Mouse (Mus musculus) liver, embryonic 11.5 days (tissue): Measurements from ENCODE around the gene Tmem116. TPM values are rescaled to one million over a fixed set of nuclear protein-coding genes. Genes with fewer than 3 reads are reported as not detected.

Experiments used
- polyA plus RNA-seq: library from polyadenylated mRNA; unstranded; fragments of >200 nt; fragmentation: Nextera tagmentation; extraction: Ambion mirVana; gene quantifications from 2 replicates; pipeline ENCODE4 v1.2.1, GENCODE M21; 2014

The Tmem116 gene
- polyA plus RNA-seq, 1 experiment from 2014 or later = 1.1 TPM

Other genes starting within 250 kb of the Tmem116 start
- gene Rpl6, start 247.4 kb upstream of the Tmem116 start, polyA plus RNA-seq = 959 and 1,036 TPM in 2 replicates
- 11.8 and 16.3 TPM in 2 replicates for gene Hectd4, start 231.7 kb upstream of the Tmem116 start, polyA plus RNA-seq
- gene Trafd1, start 66.3 kb upstream of the Tmem116 start, polyA plus RNA-seq = 36.7 and 38.6 TPM in 2 replicates
- 59.5 and 64.2 TPM in 2 replicates for gene Naa25, start 54.0 kb upstream of the Tmem116 start, polyA plus RNA-seq
- gene Erp29, start 613 bp downstream of the Tmem116 start, polyA plus RNA-seq = 168 and 175 TPM in 2 replicates
- not detected in 2 replicates for gene Adam1b, start 51.5 kb downstream of the Tmem116 start, polyA plus RNA-seq
- gene Adam1a, start 93.6 kb downstream of the Tmem116 start, polyA plus RNA-seq = 1.2 TPM in 2 replicates
- not detected in 2 replicates for gene Gm42878, start 93.6 kb downstream of the Tmem116 start, polyA plus RNA-seq
- 59.8 and 65.3 TPM in 2 replicates for gene Mapkapk5, start 94.0 kb downstream of the Tmem116 start, polyA plus RNA-seq
- gene Aldh2, start 141.9 kb downstream of the Tmem116 start, polyA plus RNA-seq = 88.7 and 97.3 TPM in 2 replicates
- gene Acad12, start 167.0 kb downstream of the Tmem116 start, polyA plus RNA-seq = 3.0 and 5.0 TPM in 2 replicates
- gene Acad10, start 208.6 kb downstream of the Tmem116 start, polyA plus RNA-seq = 2.7 and 3.6 TPM in 2 replicates
- gene Brap, start 208.7 kb downstream of the Tmem116 start, polyA plus RNA-seq = 42.8 and 46.0 TPM in 2 replicates